Mouse (Mus musculus) testis, postnatal 10 days (tissue): ENCODE results near the gene F5.

Experiments
- DNase-seq: peaks from one replicate; pipeline ENCODE4 v3.0.0; 2021; ENCODE audit warnings: low spot score

Gene F5

GRCm38 (mm10) chr1:164235078-164235477 lies 83.4 kb downstream of the F5 start:
- DNase-seq: no peak

DNA sequence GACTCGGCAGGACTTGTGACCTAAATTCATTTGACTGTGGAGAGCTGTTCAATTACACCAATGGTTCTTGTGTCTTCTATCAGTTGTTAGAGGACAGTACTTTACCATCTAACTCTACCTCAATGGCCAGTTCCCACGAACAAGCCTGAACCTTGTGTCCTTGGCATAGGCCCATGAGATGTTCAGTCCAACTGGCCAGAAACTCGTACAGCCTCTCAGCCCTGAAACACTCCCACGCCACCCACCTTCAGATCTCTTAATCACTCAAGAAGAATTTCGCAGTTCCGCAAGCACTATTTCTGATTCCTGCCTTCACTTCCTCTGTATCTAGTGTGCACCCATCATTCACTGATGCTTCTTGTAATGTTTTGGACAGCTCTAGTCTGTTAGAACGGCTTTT lies 84.4 kb downstream of the F5 start:
- peak; percentile 71 for DNase-seq

DNA sequence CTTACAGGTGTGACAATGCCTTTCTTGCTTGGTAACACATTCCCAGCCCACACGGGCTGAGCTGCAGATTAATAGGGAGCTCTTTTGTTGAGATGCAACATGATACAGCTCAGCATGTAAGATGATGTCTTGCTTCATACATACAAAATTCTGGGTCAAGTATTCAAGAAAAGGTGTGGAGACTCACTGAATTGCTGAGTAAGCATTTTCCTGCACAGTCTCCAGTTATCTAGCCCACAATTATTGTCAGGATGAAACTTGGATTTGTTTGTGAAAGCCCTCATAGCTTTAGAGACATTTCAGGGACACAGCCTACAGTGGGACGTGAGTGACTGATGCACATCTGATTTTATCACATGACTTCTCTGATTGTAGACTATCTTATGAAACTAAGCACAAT lies 89.9 kb downstream of the F5 start:
- DNase-seq: no peak

DNA sequence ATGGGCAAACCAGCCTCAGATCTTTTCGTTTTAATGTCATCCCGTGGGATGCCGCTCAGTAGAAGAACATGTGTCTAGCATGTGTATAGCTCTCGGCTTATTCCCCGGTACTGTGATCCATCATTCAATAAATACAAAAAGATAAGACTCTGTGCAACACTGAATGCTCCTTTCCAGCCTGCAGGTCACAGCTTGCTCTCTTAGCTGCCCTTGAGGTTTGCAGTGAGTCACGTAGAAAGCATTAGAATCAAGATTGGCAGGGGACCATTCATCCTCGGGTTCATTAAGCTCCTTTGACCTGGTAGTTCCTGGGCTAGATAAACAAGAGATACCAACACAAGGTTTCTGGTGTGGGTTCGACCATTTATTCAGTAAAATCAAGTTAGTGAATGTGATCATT lies 91.2 kb downstream of the F5 start:
- DNase-seq: no peak

DNA sequence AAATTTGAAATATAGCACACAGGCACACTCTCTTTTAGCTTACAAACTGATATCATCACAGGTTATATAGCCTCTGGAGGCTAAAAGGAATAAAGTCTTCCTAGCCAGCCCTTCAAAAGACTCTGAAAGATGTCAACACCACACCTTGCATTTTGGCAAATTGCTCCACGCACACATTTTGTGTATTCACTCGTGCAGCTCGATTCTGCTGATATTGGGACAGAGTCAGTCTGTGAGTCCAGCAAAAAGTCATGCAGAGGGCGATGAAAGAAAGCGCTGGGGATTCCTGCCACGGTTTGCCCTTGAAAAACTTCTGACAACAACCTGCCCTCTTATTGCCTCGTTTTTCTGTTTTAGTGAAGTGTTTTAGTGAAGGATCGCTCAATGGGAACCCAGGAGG lies 95.8 kb downstream of the F5 start:
- no peak for DNase-seq

GRCm38 (mm10) chr1:164247971-164248370 lies 96.3 kb downstream of the F5 start:
- no peak for DNase-seq

GRCm38 (mm10) chr1:164248465-164249331 lies 97.1 kb downstream of the F5 start, which contains the start of gene Slc19a2:
Gene Slc19a2 (plus strand): TSS chr1:164249046.
- peak; percentile 100 for DNase-seq

- no peak for DNase-seq
These were observed 97.7 kb downstream of the F5 start for GRCm38 (mm10) chr1:164249332-164249711.

DNA sequence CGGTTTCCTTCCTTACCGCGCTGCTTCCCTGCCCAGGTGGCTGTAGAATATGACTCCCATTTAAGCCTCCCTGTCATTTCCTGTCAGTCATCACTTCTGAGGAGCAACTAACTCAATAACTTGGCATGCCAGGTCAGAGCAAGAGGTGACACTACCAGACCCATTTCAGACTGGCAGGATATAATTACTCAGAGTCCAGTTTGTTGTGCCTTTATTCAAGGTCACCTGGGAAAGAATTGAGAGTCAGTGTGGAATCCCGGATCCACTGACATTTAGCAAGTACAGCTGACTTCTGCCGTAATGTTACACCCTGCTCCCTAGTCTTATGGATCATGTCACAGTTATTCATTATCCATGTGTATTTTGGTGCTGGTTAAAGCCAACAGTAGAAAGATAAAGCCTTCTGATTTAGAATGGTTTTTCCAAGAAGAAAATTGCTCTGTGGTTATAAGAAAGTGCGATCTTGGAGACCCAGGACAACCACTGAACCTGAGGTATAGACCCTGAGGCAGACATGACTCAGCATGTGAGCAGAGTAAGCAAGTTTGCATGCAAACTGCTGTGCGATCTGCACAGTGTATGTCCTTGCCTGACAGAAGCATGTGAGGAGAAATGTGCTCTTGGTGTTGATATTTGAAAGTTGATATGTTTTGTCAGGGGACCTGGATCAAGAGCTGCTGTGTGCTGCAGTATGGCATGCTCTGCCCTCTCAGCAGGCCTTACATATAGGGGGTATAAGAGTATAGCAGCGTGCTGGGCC lies 98.9 kb downstream of the F5 start:
- DNase-seq: no peak

DNA sequence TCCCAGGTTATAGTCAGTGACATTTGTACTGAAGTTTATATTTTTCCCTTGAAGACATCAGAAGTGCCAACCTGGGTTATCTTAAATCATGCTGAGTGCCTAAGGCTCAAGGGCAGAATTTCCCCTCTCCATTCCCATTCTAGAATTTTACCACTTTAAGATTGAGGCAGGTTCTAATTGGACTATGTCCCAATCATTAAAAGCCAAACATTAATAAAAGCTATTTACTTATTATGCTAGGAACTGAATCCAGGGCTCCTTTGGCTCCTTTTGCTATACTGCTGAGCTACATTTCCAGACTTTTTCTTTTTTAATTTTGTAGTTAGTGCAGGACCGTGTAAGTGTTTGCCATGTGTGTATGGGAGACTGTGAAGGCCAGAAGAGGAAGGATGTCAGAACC lies 99.8 kb downstream of the F5 start:
- DNase-seq: no peak

DNA sequence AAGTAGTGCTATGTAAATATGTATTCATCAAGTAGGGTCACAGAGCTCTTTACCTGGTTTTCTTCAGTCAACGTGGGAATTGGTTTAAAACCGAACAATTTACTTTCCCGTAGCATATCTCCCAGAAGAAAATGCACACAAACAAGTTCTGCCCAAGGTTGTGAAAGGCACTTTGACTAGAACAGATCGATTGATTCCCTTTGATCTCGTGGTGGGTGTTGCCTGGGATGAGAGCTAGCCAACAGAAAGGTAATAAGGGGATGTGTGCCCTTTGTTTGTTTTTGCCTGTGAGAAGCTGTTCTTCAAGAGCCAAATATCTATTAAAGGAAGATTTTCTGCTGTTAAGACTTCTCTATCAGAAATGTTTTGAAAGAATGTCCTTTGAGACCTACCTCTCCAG lies 100.9 kb downstream of the F5 start:
- no peak for DNase-seq

DNA sequence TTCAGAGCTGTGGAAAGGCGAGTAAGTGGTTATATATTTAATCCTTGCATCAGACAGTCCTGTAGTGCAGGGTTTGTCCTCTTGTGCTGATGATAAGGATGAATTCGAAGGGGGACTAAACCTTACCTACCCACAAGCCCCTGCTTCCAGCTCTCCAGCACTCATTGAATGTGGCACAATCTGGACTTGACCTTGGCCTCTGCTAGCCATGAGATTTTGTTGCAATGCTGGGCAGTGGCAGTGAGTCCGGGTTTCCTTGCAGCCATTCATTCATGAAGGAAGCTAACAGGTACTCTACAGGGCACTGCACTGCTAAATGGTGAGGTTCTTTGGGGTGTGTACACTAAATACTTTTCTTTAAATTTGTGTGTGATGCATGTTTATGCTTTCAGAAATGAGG lies 103.2 kb downstream of the F5 start:
- no peak for DNase-seq

DNA sequence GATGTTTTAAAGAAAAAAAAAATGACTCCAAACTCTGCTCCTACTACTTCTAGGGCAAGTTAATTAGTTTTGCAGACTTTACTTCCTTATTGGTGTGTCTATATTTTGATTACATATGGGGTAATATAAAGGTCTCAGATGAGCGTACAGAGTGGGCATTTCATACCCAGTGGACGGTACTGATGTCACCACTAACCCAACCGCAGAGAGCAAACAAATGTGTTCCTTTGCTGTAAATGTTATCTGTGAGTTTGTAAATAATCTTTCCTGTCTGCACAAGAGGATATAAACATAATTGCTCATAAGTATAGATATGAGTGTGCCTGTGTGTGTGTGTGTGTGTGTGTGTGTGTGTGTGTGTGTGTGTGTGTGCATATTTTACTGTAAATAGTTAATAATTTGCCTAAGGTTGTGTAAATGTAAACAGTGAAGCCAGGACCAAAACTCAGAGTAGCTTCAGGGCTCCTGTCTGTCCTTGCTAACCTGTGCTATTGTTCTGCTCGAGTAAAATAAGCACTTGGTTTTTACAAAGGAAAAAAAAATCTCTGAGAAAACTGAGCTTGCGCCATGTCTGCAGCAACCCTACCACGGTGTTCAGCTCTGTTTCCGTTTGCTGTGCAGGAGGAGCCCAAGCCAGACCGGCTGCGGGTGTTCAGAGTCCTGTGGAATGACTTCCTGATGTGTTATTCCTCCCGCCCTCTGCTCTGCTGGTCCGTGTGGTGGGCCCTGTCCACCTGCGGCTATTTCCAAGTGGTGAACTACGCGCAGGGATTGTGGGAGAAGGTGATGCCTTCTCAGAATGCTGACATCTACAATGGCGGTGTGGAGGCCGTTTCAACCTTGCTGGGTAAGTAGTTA lies 108.8 kb downstream of the F5 start:
- no peak for DNase-seq

DNA sequence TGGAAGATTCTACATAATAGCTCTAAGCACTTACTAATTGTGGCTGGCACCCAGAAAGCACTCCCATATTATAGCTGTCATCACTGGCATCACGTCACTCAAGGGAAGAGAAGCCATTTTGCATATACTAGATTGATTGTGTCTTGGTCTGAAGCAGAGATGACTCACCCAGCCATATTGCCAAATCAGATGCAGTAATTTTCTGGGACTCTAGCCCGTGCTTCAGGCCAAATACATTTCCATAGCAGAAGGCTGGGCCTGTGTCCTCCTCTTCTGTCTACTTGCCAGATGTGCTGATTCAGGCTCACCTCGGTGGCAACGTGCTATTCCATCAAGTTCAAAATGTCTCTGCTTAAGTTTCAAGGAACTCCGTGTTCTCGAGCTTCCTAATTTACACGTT lies 109.9 kb downstream of the F5 start:
- no peak for DNase-seq
